Mouse (Mus musculus) heart, embryonic 14.5 days (tissue): ENCODE measurements around the gene Tmem223. TPM values are rescaled to one million over a fixed set of nuclear protein-coding genes. Genes with fewer than 3 reads are reported as not detected.

Experiments
- ATAC-seq: fragments of 200-750 bp; cut with Nextera tagmentation; 2 replicates; pipeline ENCODE4 v1.8.0; 2017; ENCODE audit warnings: low read depth, moderate TSS enrichment; ENCODE audit not compliant: insufficient number of reproducible peaks, insufficient read depth, low FRiP score
- H3K27ac ChIP-seq, 2 experiments: fragments of 200-500 bp in 1 of 2; fragments of 300-500 bp in 1 of 2; sonication (generic) in 1 of 2; replicated peaks in 1 of 2; 2 replicates each; pipeline ENCODE4 v1.5.1; 2012 to 2014; ENCODE audit warnings: low read depth in 2 of 2, low read length in 2 of 2, control low read depth in 1 of 2, mild to moderate bottlenecking in 1 of 2, mixed read lengths in 1 of 2; ENCODE audit not compliant: control insufficient read depth in 1 of 2, insufficient read depth in 1 of 2
- H3K27me3 ChIP-seq: fragments of 300-500 bp; sonication (generic); 2 replicates; pipeline ENCODE4 v1.6.1; 2014; ENCODE audit warnings: mild to moderate bottlenecking, low read length, control low read depth; ENCODE audit not compliant: control insufficient read depth, insufficient read depth
- H3K36me3 ChIP-seq: fragments of 300-500 bp; sonication (generic); 2 replicates; pipeline ENCODE4 v1.6.1; 2014; ENCODE audit warnings: mild to moderate bottlenecking, control low read depth, low read length, mixed read lengths; ENCODE audit not compliant: control insufficient read depth, insufficient read depth
- H3K4me1 ChIP-seq, 2 experiments: fragments of 200-500 bp in 1 of 2; fragments of 300-500 bp in 1 of 2; sonication (generic) in 1 of 2; 2 replicates each; pipeline ENCODE4 v1.6.1; 2012 to 2014; ENCODE audit warnings: low read length in 2 of 2, control low read depth in 1 of 2, mixed read lengths in 1 of 2; ENCODE audit not compliant: control insufficient read depth in 2 of 2, insufficient read depth in 2 of 2
- H3K4me2 ChIP-seq: fragments of 300-500 bp; sonication (generic); 2 replicates; pipeline ENCODE4 v1.6.1; 2014; ENCODE audit warnings: mild to moderate bottlenecking, low read length
- H3K4me3 ChIP-seq, 2 experiments: fragments of 200-500 bp in 1 of 2; fragments of 300-500 bp in 1 of 2; sonication (generic) in 1 of 2; 2 replicates each; pipeline ENCODE4 v1.5.1; 2012 to 2014; ENCODE audit warnings: low read length in 2 of 2, mild to moderate bottlenecking in 2 of 2, control low read depth in 1 of 2, low read depth in 1 of 2, moderate library complexity in 1 of 2; ENCODE audit not compliant: control insufficient read depth in 1 of 2, insufficient read depth in 1 of 2
- H3K9ac ChIP-seq: fragments of 300-500 bp; sonication (generic); 2 replicates; pipeline ENCODE4 v1.6.1; 2014; ENCODE audit warnings: mild to moderate bottlenecking, low read length
- H3K9me3 ChIP-seq: fragments of 300-500 bp; sonication (generic); 2 replicates; pipeline ENCODE4 v1.6.1; 2016; ENCODE audit warnings: low read length, control low read depth; ENCODE audit not compliant: control insufficient read depth
- WGBS: fragments of 180-500 bp; shearing (Covaris S2); extraction: QIAGEN DNeasy Blood & Tissue Kit; methylation state at CpG from one replicate; pipeline ENCODE4 v1.1.7; 2014; 5-methylcytosine and 5-hydroxymethylcytosine counted together
- polyA plus RNA-seq: library from polyadenylated mRNA; unstranded; fragments of >200 nt; fragmentation: Nextera tagmentation; extraction: Ambion mirVana; gene quantifications from 2 replicates; pipeline ENCODE4 v1.2.1, GENCODE M21; 2014

The Tmem223 gene
- polyA plus RNA-seq, 1 experiment from 2014 or later: 167 TPM

DNA sequence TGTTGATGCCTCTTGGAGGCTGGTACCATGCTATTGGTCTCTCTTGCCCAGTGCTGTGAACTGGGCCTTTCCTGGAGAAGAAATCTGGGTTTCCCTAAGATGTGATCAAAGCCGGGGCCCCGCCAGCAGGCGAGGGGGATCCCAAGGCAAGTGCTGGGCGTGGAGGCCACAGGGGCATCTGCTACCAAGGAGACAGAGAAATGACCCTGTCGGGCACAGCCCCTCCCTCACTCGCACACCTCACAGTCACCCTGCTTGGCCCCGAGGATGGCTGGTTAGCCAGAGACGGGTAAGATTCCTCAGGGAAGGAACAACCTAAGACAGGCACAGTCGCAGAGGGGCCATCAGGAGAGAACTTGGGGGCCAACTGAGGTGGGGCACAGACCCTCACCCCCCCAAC lies 5.2 kb upstream of the Tmem223 start:
- H3K4me3 ChIP-seq: no peak overlapping the region
- no peak overlapping the region for H3K27ac ChIP-seq
- peaks cover 8% of the 10 kb centered on the region; the same call in 1 of the 2 replicates for H3K9me3 ChIP-seq
- ATAC-seq: no peak
- H3K9ac ChIP-seq: no peak overlapping the region
- peaks cover 85% of the 10 kb centered on the region for H3K36me3 ChIP-seq
- no peaks in the 10 kb centered on the region for H3K27me3 ChIP-seq
- 98% methylated on average over 9 of the region's 9 CpGs for WGBS
- no peak overlapping the region for H3K4me2 ChIP-seq
- H3K4me1 ChIP-seq: peaks cover 0 to 2% of the 10 kb centered on the region in 2 experiments; a peak in 1 of 4 replicates

DNA sequence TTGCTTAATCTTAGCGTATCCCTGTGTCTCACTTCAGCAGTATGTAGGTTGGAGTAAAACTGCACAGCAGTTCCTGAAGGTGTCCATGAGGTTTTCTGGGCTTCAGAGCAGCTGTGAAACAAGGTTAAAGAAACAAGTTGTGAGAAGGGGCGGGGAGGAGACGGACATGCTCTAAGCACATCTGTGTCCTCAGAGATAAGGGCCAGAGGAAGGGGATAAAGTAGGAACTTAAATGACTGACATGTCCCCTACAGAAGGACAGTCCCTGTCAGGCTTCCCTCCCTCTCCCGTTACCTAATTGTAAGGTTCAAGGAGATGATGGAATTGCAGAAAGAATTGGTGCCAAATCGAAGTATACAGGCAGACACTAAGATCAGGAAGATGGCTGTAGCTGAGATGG lies 2.2 kb downstream of the Tmem223 start:
- no peak for ATAC-seq
- 63% methylated on average over 5 of the region's 5 CpGs for WGBS
- Histone ChIP-seq H3K9me3 (no peaks in the 10 kb centered on the region), H3K9ac (peak overlapping the region; percentile 95; the same call in 1 of the 2 replicates), H3K4me3 (peak overlapping the region in 1 of 2 experiments; percentile 85; a peak in 1 of 4 replicates), H3K4me2 (peak overlapping the region; percentile 98), H3K27me3 (no peaks in the 10 kb centered on the region), H3K36me3 (peaks cover 53% of the 10 kb centered on the region), H3K27ac (peak overlapping the region in 1 of 2 experiments; percentile 46; a peak in 2 of 4 replicates), H3K4me1 (peaks cover 12 to 23% of the 10 kb centered on the region in 2 experiments)

DNA sequence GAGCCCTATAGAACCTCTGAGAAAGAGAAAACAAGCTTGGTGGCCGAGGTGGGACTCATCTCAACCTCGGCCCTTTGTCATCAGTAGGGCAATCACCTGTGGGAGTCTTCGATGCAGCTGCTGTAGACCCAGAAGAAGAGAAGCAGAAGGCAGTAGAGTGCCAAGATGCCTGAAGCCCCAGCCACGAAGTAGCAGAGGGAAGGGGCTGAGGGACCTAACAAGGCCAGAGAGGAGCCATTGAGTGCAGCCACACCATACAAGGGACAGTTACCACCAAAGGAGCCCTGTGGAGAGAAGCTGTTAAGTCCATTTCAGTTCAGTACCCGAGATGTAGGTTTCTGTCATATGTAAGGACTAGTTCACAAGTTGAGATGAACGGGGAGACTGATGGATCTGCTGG lies 2.6 kb downstream of the Tmem223 start:
- WGBS: 44% methylated on average over 6 of the region's 6 CpGs
- H3K4me1 ChIP-seq: peaks cover 12 to 23% of the 10 kb centered on the region in 2 experiments
- H3K9me3 ChIP-seq: no peaks in the 10 kb centered on the region
- peaks cover 53% of the 10 kb centered on the region for H3K36me3 ChIP-seq
- H3K27me3 ChIP-seq: no peaks in the 10 kb centered on the region
- peak overlapping the region; percentile 14 to 46; a peak in 2 of 4 replicates for H3K27ac ChIP-seq
- H3K4me2 ChIP-seq: peak overlapping the region; percentile 98
- H3K9ac ChIP-seq: peak overlapping the region; percentile 95
- H3K4me3 ChIP-seq: peak overlapping the region; percentile 15 to 85
- ATAC-seq: no peak

DNA sequence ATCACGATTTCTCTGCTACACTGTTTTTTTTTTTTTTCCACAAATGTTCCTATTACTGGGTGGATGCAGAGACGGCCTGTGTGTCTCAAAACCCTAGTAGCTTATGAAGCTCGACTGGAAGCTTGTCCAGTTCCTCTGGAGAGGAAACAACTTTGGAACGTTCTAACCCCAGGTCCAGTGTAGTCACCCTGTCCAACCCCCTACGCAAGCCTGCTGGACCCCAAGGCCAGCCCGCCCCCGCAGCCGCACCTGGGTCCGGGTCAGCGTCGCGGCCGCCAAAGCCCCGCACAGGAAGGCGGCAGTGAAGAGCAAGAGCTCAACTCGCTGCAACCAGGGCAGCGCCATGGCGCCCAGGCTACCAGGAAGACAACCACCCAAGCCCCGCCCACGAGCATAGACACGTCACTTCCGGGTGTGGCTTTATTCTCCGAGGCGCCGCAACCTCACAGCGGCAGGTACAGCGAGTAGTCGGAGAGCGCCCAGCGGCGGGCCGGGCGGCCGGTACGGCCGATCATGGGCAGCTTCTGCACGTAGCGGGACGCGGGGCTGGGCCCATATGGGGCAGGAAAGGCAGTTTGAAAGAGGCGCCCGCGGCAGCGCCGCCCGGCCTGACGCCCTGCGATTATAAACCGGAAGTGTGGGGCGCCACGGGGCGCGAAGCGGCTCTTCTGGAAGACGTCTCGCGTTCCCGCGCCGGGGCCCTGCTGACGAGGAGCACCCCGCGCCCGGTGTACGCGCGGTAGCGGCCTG lies 3.5 kb downstream of the Tmem223 start, which contains the start of gene Tmem179b:
TSS of gene Tmem179b (minus strand) at position 382 of the 750 bp plus-strand sequence.
- WGBS: 1% methylated on average over 63 of the region's 68 CpGs
- Histone ChIP-seq H3K9ac (peak within 1 kb of the TSS; percentile 95), H3K4me3 (peak within 1 kb of the TSS; percentile 81 to 85), H3K4me1 (peaks cover 12 to 23% of the 10 kb centered on the region in 2 experiments), H3K36me3 (peaks cover 49% of the 10 kb centered on the region), H3K4me2 (peak within 1 kb of the TSS; percentile 98), H3K27me3 (no peaks in the 10 kb centered on the region), H3K9me3 (no peaks in the 10 kb centered on the region), H3K27ac (peak within 1 kb of the TSS; percentile 96 to 98)
- peak; percentile 85 for ATAC-seq

DNA sequence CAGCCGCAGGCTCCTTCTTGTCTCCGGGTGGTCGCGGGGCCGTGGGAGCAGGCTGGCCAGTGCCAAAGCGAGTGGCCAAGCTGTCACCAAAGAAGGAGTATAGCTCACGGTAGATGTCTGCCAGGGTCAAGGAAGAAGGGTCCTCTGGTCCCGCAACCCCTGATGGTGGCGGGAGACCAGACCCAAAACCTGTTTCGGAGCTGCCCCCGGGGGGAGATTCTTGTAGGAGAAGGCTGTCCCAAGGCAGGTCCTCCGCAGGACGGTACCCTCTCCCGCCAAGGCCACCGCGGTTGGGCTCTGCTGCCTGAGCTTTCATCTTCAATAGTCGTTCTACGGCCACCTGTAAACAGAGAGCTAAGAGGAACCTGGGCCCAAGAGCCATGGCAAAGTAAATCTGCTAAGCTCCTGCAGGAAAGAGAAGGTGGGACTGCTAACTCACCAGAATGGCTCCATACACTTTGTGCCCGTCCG lies 4.2 kb downstream of the Tmem223 start:
- 0 out of 2 replicates have a peak, but pooled peaks have one; percentile 2 for ATAC-seq
- Histone ChIP-seq H3K4me3 (peak overlapping the region; percentile 81 to 85), H3K27me3 (no peaks in the 10 kb centered on the region), H3K9me3 (no peaks in the 10 kb centered on the region), H3K36me3 (peaks cover 46% of the 10 kb centered on the region), H3K4me2 (peak overlapping the region; percentile 98), H3K4me1 (peaks cover 12 to 23% of the 10 kb centered on the region in 2 experiments), H3K9ac (peak overlapping the region; percentile 95), H3K27ac (peak overlapping the region; percentile 96 to 98)
- WGBS: 3% methylated on average over 20 of the region's 20 CpGs

DNA sequence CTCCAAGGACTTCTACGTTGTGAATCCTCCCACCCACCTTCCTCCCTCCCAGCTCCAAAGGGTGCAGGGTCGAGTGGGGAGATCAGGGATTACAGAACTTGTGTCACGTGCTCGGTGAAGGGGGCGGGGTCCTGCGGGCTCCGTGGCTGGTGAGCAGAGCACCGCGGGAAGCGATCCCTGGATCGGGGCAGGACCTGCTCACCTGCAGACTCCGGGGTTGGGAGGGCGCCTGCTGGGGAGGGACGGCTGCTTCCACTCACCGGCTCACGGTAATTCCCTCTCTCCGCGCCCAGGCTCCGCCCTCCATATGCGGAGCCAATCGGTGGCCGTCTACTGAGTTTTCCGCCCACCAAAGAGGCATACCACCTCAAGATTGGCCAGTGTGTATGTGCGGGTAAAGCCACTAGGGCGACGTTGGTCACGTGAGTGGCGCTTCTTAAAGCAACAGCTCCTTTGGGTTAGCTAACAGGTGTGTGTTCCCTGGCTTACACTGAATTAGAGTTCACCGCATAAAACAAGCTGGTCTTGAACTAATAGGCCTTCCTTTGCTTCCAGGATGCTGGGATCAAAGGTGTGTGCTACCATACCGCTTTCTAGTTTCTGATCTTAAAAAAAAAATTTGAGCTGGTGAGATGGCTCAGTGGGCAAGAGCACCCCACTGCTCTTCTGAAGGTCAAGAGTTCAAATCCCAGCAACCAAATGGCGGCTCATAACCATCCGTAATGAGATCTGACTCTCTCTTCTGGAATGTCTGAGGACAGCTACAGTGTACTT lies 15.4 kb downstream of the Tmem223 start, which contains the start of gene Taf6l:
TSS of gene Taf6l (minus strand) at position 410 of the 774 bp plus-strand sequence.
- Histone ChIP-seq H3K27ac (peak within 1 kb of the TSS; percentile 35 to 80; a peak in 3 of 4 replicates), H3K4me3 (peak within 1 kb of the TSS; percentile 67 to 85), H3K4me2 (peak within 1 kb of the TSS; percentile 86), H3K9ac (peak within 1 kb of the TSS; percentile 79), H3K36me3 (peaks cover 26% of the 10 kb centered on the region), H3K9me3 (no peaks in the 10 kb centered on the region), H3K4me1 (0 out of 4 replicates have a peak, but pooled peaks cover 0 to 6% of the 10 kb centered on the region in 2 experiments), H3K27me3 (no peaks in the 10 kb centered on the region)
- ATAC-seq: peak; percentile 99
- WGBS: under 1% methylated on average over 32 of the region's 32 CpGs

DNA sequence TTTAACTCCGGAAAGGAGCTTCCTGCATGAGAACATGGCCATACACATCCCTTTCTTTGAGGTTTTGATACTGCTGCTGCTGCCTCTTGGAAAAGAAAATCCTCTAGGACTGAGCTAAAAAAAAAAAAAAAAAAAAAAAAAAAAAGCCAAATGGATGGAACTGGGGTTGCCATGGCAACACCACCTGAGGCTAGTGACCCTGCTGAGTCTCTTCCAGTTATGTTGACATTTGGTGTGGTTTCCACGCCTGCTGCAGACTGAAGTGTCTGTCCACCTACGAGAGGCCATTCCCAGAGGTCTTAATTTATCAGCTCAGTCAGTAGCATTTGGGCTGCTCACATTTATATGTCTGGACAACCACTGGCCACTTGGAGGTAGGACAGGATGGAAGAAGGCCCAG lies 17.7 kb downstream of the Tmem223 start:
- Histone ChIP-seq H3K4me1 (0 out of 4 replicates have a peak, but pooled peaks cover 0 to 6% of the 10 kb centered on the region in 2 experiments), H3K36me3 (peaks cover 18% of the 10 kb centered on the region), H3K9me3 (peaks cover 4% of the 10 kb centered on the region; the same call in 1 of the 2 replicates), H3K4me3 (no peak overlapping the region), H3K9ac (no peak overlapping the region), H3K27me3 (no peaks in the 10 kb centered on the region), H3K4me2 (no peak overlapping the region), H3K27ac (no peak overlapping the region)
- WGBS: 37% methylated on average over 3 of the region's 3 CpGs
- no peak for ATAC-seq
